Mouse (Mus musculus): ENCODE results near the gene Car2. TPM values are rescaled to one million over a fixed set of nuclear protein-coding genes. Genes with fewer than 3 reads are reported as not detected.

Car2 gene
- total RNA-seq, 2 experiments from 2014 or later = 109 to 113 TPM

DNA sequence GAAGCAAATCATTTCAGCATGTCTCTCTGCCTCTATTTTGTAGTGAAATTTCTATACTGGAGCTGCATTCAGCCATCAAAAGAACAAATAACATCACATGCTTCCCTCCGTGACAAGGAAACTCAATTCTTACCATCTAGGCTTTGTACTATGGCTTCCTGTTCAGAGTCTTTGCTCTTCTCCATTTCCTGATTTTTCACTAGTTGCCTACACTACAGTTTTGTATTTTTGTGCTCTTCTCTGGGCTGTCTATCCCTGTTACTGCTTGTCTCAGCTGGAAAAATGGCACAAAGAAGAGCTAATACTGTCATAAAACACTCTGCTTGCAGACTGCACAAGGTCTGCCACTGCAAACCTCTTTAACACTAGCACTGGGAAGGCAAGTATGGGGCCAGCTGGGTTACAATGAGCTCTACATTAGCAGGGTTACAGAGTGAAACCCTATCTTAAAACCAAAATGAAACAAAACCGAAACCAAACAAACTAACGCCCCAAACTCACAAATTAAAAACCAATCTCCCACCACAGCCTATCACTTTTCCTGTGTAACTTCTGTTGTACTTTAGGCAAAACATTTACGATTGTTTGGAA is 26.0 kb downstream of the Car2 start:
- no peak for DNase-seq (ENCODE audit: low spot score in 2 of 2)
- intact Hi-C loops (cut with DNase I) = no loop called here

DNA sequence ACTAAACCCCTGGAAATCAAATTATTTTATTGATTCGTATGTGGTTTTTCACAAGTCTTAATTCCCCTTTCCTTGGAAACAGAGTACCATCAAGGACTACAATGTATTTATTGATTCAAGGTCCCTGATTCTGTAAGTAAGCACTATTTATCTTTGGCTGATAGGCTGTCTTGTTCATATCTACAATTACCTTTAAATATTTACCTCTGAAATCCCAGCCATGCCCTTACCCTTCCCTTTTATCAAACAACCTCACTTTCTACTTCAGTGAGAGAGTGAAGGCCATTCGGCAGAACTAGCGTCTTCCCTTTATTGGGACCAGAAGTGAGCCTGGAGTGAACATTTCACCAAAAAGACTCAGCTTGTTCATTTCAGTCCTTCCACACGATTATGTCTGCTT is 27.7 kb downstream of the Car2 start:
- no peak for DNase-seq (ENCODE audit: low spot score in 2 of 2)
- intact Hi-C loops (cut with DNase I) = no loop called here

DNA sequence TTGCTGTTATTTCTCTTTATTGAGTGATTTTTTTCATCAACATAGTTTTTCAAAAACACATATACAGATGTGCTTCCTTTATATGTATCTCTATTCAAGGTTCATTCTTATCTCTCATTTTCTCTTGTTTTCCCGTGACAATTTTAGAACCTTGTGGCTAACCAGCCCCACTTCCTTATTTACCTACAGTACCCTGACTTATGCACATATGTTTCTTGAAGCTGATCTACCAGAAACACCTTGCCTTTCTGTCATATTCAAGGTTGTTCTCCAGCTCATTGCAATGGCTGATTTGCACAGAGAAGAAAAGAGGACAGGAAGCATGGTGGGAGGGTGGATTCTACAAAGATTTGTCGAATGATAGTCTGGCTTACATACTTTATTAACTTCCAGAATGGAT is 29.3 kb downstream of the Car2 start:
- no peak for DNase-seq (ENCODE audit: low spot score in 2 of 2)
- intact Hi-C loops (cut with DNase I) = no loop called here

DNA sequence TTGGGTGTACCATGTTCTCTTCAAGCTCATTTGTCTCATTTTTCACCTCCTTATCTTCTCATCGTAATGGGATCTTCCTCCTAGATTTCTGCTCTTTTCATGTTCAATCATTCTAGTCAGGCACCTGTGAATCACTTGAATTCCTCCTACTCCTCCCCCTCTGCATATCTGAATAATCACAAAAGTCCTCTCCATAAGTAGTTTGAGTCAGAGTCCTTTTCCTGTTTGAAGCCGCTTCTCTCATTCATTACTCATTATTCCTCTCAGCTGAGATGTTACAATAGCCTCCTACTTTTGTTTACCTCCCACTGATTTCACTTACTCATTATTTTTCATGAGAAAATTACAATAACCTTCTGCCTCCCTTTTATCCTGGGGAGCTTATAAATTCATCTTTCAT is 31.2 kb downstream of the Car2 start:
- intact Hi-C loops (cut with DNase I) = no loop called here
- no peak for DNase-seq (ENCODE audit: low spot score in 2 of 2)

DNA sequence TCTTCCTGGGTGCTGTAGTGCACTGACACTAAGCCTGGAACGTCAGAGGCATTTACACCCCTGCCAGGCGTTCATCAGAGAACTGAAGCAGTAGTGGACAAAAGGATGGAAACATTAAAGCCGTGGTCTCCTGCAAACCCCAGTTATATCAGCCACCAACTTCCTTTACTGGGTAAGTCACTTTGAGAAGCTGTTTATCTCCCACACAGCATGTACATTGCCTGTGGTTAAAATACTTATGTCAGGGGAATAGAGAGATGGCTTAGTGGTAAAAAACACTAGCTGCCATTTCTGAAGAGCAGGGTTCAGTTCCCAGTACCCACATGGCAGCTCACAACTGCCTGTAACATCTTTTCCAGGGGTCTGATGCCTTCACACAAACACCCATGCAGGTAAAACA is 58.6 kb downstream of the Car2 start:
- intact Hi-C loops (cut with DNase I) = no loop called here

GRCm38 (mm10) chr3:14945627-14946026 is 59.6 kb downstream of the Car2 start:
- no peak for DNase-seq (ENCODE audit: low spot score in 2 of 2)
- intact Hi-C loops (cut with DNase I) = no loop called here

More for the DNA sequence above, 58.6 kb downstream of the Car2 start:
- DNase-seq (ENCODE audit: low spot score in 2 of 2) = no peak

GRCm38 (mm10) chr3:14948067-14948800 is 62.2 kb downstream of the Car2 start:
- DNase-seq (ENCODE audit: low spot score in 2 of 2) = peak; percentile 7 to 10
- intact Hi-C loops (cut with DNase I) = no loop called here

GRCm38 (mm10) chr3:14950031-14950430 is 64.0 kb downstream of the Car2 start:
- no peak for DNase-seq (ENCODE audit: low spot score in 2 of 2)
- intact Hi-C loops (cut with DNase I) = no loop called here

Other genes with a start within 250 kb of the Car2 start
- gene Car13, start 244.5 kb upstream of the Car2 start, total RNA-seq (2021) = under 1 TPM; 0.62 to 0.72 TPM
- under 1 TPM in 1 of 2 experiments, not detected in 1; 0.27 TPM for gene Car1, start 77.9 kb upstream of the Car2 start, total RNA-seq (2021)
- 1 to 10 TPM; 1.3 to 1.7 TPM for gene Car3, start 22.8 kb upstream of the Car2 start, total RNA-seq (2021)

Data from left cerebral cortex, postnatal 36 days (tissue).